Mouse (Mus musculus) brown adipose tissue, adult 24 weeks (tissue): Measurements from ENCODE around the gene Klhdc8b. TPM values are rescaled to one million over a fixed set of nuclear protein-coding genes. Genes with fewer than 3 reads are reported as not detected.

ENCODE experiments used
- H3K27ac ChIP-seq: fragments of 200-500 bp; replicated peaks from 2 replicates; pipeline ENCODE4 v1.5.1; 2012; ENCODE audit warnings: low read depth, mild to moderate bottlenecking, low read length
- H3K4me1 ChIP-seq: fragments of 200-500 bp; 2 replicates; pipeline ENCODE4 v1.6.1; 2012; ENCODE audit warnings: low read length, mixed read lengths; ENCODE audit not compliant: control insufficient read depth, insufficient read depth, insufficient read length
- H3K4me3 ChIP-seq: fragments of 200-500 bp; 2 replicates; pipeline ENCODE4 v1.5.1; 2012; ENCODE audit warnings: low read depth, mild to moderate bottlenecking, low read length, moderate library complexity; ENCODE audit not compliant: insufficient read depth
- polyA plus RNA-seq: library from polyadenylated mRNA; stranded (reverse); fragments of >200 nt; gene quantifications from 2 replicates; pipeline ENCODE4 v1.2.4, GENCODE M21; 2012; ENCODE audit not compliant: missing spikeins, insufficient read depth, insufficient read length

Gene Klhdc8b
- polyA plus RNA-seq, 1 experiment = 4.4 TPM

DNA sequence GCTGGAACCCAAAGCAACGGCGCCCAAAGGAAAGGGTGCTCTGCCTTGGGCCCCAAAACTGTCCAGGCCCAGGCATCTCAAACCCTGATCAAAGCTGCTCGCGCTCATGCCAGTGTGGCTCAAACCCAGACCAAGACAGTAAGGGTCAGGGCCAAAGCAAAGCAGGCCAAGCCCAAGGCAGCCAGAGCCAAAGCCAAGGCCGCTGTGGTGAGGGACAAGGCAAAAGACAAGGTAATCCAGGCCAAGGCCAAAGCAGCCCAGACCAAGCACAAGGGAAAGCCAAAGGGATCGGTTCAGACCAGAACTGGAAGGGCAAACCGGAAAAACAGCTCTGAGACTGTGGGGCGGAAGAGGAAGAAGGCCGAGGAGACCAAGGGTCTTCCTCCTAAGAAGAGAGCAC, 2.3 kb upstream of the Klhdc8b start:
- H3K4me3 ChIP-seq = no peak overlapping the region
- no peak overlapping the region for H3K27ac ChIP-seq
- peaks cover 11% of the 10 kb centered on the region for H3K4me1 ChIP-seq

DNA sequence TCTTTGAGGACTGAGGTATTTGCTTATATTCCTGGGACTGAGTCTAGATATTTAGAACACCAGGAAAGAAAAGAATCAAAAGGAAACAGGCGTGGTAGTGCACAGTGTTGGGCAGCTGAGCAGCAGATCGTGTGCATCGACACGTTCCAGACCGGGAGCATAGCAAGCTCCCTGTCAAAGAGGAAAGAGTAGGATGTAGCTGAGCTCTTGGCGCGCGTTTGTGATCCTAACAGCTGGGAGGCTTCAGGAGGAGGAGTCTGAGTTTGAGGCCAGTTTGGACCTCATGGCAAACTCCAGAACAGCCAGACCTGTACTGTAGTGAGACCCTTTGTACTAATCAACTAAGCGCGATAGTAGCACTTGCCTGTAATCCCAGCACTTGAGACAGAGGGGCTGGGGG, 811 bp upstream of the Klhdc8b start:
- H3K4me1 ChIP-seq = peaks cover 11% of the 10 kb centered on the region
- no peak overlapping the region for H3K4me3 ChIP-seq
- no peak overlapping the region for H3K27ac ChIP-seq

DNA sequence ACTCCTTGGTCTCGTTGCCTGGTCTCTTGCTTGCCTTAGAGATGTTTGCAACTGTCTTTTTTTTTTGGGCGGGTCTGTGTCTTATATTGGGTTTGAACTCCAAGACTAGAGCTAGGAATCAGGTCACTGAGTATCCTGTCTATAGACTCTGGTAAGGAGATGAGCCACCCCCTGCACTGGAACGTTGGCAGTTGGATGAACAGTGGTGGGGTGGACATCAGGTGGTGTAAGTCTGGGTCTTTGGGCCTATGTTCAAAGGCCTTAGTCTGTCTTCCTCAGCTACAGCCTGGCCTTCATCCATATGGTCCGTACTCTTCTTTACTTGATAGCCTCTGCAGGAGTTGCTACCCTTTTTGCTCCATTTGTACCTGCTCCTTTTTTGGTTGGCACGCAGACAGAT, 294 bp upstream of the Klhdc8b start:
- Histone ChIP-seq H3K4me1 (peaks cover 11% of the 10 kb centered on the region), H3K4me3 (peak overlapping the region; percentile 84), H3K27ac (0 out of 2 replicates have a peak overlapping the region, but pooled peaks have one; percentile 12)

DNA sequence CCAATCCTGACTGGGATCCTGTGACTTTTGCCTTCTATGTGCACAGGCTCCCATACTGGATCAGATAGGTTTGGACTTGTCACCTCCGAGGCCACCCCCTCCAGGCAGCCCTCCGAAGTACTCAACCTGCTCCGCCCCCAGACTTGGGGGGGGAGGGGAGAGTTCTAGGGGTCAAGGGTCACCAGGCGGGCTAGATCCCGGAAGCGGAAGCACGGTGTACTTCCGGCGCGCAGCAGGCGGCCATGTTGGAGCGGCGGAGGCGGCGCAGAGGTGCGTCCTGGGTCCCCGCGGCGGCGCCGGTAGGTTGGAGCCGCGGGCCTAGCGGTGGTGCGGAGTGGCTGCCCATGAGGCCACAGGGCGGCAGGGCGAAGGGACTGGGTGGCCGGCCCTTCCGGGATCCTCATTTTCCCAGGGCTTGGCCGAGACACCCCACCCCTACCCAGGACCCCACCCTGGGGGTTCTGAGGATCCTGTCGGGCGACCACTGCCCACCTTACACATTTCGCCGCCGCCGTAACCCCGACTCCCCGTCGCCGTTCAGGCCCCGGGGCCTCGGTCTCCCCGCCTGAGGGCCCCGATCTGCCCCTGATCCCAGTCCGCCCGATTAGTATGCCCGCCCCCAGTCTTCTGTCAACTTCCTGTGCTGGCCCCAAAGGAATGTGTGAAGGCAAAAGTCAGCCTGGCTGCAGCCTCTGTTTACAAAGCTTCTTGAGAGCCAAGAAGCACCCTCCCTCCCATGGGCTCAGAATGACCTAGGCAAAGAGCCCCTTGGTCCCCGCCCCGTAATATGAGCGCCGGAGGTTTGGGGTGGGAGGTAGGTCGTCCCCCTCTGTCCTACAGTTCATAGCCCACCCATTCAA, 832 bp downstream of the Klhdc8b start, which contains the start of gene Ccdc71:
Gene Ccdc71, plus strand, starts transcription at position 209 of the 860 bp plus-strand sequence.
- Histone ChIP-seq H3K4me1 (peaks cover 11% of the 10 kb centered on the region), H3K27ac (peak within 1 kb of the TSS; percentile 84), H3K4me3 (peak within 1 kb of the TSS; percentile 84)

DNA sequence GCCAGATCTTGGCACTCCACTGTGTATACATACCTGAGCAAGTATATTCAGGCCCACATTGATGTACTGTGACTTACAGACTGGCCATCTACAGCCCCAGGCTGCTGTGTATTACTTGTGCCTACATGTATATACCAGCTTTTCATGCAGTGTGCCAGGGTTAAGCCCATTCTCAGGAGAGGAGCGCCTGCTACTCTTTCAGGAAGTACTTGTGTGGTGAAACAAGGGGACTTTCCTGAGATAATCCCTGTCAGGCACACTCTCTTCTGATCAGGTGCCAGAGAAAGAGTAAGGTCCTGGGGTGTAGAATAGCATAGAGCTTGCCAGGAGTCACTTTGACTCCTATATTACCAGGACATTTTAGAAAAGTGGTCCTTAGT, 1.5 kb downstream of the Klhdc8b start:
- Histone ChIP-seq H3K4me1 (peaks cover 11% of the 10 kb centered on the region), H3K4me3 (peak overlapping the region; percentile 84), H3K27ac (peak overlapping the region; percentile 25)

DNA sequence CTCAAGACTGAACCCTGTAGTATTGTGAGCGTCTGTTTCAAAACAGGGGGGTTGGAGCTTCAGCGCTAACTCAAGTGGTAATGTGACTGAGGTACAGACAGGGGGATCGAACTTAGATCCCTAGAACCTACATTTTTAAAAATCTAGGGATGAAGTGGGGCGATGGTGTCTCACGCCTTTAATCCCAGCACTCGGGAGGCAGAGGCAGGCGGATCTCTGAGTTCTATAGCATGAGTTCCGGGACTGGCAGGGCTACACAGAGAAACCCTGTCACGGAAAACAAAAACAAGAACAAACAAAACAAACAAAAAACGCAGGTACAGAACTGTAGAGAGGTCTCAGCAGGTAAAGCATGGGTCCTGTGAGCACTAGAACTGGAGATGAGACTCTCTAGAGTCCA, 4.4 kb downstream of the Klhdc8b start:
- no peak overlapping the region for H3K4me3 ChIP-seq
- peaks cover 10% of the 10 kb centered on the region for H3K4me1 ChIP-seq
- no peak overlapping the region for H3K27ac ChIP-seq

DNA sequence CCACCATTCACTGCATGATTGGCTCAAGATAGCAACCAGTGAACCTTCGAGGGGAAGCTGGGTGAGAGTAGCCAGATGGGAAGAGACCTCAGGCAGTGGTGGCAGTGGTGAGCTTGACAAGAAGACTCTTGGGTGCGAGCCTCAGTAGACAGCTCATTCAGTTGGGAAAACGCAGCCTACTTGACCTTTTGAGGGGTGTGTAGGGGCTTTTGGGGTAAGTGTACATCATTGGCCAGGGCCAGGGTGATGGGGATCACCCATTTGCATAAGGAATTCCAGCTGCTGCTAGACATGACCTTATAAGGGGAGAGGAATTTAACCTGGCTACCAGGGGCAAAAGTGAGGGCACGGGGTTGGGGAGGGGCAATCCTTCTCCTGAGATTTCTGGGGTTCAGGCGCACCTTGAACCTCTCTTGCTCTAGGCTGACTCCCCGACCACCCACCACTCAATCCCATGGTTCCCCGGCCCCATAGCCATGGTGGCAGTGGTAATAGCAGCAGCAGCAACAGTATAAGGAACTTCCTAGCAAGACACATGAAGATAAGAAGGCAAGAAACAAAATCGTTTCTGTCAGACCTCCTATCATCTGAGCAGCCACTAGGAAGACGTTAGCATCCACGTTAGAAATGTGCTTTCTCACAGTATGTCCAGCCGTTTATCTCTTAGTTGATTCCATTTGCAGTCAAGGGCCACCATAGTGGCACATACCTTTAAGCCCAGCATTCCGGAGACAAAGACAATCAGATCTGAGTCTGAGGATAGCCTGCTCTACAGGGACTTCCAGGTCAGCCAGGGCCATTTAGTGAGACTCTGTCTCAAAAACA, 5.4 kb downstream of the Klhdc8b start:
- Histone ChIP-seq H3K4me1 (0 out of 2 replicates have a peak, but pooled peaks cover 2% of the 10 kb centered on the region), H3K27ac (no peak overlapping the region), H3K4me3 (no peak overlapping the region)

DNA sequence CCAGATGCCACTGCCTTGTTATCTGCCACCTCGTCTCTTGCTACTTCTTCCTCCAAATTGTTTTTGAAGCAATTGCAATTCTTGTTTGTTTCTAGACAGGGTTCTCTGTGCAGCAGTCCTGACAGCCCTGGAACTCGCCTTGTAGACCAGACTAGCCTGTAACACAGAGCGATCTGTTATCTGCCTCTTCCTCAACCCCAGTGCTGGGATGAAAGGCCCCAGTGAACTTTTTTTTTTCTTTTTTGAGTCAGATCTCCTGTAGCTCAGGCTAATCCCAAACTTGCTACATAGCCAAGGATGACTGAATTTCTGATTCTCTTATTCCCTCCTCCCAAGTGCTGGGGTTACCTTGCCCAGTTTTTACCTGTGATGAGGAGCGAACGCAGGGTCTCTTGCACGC, 7.0 kb downstream of the Klhdc8b start:
- H3K27ac ChIP-seq = no peak overlapping the region
- no peaks in the 10 kb centered on the region for H3K4me1 ChIP-seq
- no peak overlapping the region for H3K4me3 ChIP-seq

DNA sequence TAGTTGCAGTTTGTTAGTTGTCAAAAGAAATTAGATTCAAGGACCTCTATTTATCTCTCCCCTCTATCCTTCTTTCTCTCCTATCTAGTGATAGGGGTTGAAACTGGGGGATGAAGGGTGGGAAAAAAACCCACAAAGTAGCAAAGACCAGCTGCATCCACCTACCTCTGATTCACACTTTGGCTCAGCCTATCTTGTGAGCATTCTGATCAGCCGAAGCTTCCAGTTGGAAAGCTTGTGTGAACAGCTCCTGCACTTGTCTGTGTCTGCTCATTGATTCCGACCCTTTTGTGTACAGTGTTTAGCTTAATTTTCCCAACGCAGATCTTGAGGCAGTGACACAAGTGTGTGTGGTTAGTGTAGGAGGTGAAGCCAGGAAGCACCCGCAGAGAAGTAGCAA, 7.9 kb downstream of the Klhdc8b start:
- no peaks in the 10 kb centered on the region for H3K4me1 ChIP-seq
- no peak overlapping the region for H3K4me3 ChIP-seq
- no peak overlapping the region for H3K27ac ChIP-seq

DNA sequence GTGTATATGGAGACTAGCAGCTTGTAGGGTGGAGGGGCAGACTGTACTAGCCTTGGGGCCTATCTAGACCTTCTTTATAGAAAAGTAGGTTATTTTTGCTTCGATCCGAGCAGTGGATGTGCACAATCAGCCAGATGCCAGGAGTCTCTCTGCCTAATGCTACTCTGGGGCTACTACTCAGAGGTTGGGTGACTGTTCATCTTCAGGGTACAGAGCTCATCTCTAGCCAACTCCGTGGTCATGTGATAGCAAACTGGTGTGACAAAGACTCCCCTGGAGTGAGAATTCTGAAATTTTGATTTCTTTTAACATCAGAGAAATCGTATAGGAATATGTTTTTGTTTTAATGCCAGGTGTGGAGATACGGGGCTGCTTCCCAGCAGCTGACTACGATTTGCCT, 8.5 kb downstream of the Klhdc8b start:
- Histone ChIP-seq H3K4me3 (no peak overlapping the region), H3K4me1 (no peaks in the 10 kb centered on the region), H3K27ac (no peak overlapping the region)

DNA sequence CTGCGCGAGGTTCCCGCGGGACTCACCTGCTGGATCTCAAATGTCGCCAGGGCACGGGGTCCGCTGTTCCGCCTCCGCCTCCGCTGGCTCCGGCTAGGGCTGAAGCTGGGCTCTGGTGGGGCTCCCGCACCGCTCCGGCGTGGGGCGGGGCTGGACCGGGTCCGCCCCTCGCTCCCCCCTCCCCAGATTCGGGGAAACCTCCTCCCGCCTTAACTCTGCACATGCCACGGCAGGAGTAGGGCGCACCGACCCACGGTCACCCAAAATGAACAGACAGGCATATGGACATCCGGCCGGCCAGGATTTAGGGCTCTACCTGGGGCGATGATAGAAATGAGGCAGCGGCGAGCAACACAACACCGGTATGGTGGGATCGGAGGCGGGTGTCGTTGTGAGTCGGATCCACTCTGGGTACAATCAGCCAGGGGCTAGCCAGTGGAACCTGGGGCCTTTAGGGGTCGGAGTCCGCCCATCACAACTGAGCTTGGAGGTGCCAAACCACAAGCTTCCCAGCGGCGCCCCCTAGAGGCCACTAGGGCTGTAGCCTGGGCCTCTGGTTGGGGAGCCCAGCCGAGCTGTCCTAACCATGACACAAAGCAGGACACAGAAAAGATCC, 9.0 kb downstream of the Klhdc8b start:
- Histone ChIP-seq H3K27ac (no peak overlapping the region), H3K4me1 (no peaks in the 10 kb centered on the region), H3K4me3 (peak overlapping the region; percentile 66)

DNA sequence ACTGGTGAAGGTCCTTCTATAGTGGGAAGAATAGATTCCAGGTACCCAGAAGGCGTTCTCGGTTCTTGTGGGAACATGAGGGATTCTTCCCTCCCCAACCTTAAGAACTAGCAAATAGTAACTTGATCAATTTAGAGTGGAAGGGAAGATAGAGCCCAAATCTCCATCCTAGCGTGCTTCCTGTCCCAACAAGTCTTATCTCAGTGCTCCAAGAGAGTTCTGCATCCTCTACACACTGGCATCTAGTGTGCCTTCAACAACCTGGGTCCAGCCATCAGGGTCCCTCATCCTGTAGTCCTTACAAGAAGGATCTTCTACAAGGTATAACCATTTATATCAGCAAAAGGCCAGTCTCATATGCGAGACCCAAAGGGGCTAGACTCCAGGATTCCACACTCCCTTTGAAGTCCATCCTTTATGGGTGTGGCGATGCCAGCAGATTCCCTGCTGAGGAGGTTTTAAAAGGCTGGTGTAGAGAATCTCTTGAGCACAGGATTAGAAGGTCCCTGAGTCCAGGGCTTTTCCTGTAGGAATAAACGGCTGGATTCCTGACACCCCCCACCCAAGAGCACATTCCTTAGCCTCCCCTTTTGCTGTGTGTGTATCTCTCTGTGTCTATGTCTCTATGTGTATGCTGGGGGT, 9.7 kb downstream of the Klhdc8b start:
- H3K4me3 ChIP-seq = peak overlapping the region; percentile 66
- no peak overlapping the region for H3K27ac ChIP-seq
- no peaks in the 10 kb centered on the region for H3K4me1 ChIP-seq

DNA sequence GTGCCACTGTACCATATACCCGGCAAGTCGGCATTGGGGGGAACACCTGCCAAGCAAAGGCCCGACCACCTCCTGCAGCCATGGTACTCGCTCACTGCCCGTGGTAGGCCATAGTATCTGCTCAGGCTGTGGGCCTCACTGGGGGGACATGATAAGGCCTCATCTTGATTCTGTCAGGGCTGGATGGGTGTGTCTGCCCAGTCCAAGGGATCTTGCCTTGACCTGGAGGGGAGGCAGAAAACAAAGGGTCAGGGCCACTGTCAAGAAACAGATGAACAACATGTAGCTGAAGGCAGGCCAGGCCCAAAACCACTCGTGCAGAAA, 10.2 kb downstream of the Klhdc8b start:
- no peaks in the 10 kb centered on the region for H3K4me1 ChIP-seq
- H3K27ac ChIP-seq = no peak overlapping the region
- no peak overlapping the region for H3K4me3 ChIP-seq

DNA sequence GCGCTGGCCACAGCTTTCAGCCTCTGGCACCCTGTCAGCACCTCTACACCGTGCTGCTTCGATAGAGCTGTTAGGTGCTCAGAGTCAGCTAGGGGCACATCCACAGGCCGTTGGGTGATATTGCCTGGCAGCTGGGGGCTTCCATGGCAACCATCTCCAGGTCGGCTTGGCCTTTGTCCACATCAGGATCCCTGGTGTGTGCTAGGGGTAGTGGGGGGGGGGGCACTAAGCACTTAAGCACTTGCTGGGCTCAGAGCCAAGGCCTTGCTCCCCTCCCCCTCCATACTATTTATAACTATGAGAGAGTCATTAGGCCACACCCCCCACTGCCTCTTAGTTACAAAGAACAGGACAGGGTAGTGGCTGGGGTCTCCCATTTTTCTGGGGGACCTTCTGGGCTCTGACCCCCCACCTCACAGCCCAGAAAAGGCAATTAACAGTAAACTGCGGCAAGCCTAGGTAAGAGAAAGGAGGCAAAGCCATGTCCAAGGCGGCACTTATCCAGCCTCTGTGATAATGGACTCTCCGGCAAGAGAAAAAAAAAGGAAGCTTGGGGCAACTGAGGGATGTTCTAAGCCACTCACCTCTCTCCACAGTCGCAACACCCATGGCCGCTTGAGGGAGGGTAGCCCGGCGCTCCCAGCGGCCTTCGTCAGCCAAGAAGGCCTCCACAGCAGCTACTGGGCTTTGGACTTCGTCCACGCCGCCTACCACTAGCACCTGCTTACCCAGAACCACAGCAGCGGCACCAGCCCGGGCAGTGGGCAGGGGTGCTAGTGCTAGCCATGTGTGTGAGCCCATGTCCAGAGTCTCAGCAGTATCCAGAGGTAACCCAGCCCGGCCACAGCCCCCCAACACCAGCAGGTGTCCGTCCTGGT, 10.8 kb downstream of the Klhdc8b start:
- Histone ChIP-seq H3K4me3 (no peak overlapping the region), H3K27ac (no peak overlapping the region), H3K4me1 (no peaks in the 10 kb centered on the region)
